Mouse (Mus musculus) spleen, postnatal 10 days (tissue): ENCODE results near the gene Stk11.

Experiments
- DNase-seq, 2 experiments: peaks; one replicate each; pipeline ENCODE4 v3.0.0; 2021 to 2022; ENCODE audit warnings: low spot score in 2 of 2

Stk11 gene

GRCm38 (mm10) chr10:80115290-80115943 lies at the start of gene Stk11:
Stk11 (plus strand) TSS chr10:80115803.
- peak; percentile 98 to 100 for DNase-seq

GRCm38 (mm10) chr10:80069251-80069650 lies 46.4 kb upstream of the Stk11 start:
- no peak for DNase-seq

DNA sequence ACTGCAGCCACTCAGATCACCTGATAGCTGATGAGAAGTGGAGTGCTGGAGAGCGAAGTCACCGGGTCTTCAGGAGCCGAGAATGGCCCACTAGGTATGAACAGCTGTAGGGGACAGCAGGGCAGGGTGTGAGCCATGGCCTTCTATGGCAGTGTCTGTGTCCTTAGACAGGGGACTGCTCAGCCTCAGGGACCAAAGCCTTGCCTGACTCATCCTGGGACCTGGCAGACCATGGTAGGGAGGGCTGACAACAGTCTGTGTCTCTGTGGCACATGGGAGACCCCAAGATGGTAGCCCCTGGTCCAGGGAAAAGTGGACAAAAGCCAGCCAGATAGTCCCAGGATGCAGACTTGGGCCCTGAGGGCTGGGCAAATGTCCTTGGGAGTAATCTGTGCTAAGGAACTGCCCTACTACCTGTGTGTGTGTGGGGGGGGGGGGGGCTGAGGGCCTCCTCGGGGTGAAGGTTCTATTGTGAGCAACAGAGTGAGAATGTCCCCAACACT lies 45.6 kb upstream of the Stk11 start:
- DNase-seq, result no peak

DNA sequence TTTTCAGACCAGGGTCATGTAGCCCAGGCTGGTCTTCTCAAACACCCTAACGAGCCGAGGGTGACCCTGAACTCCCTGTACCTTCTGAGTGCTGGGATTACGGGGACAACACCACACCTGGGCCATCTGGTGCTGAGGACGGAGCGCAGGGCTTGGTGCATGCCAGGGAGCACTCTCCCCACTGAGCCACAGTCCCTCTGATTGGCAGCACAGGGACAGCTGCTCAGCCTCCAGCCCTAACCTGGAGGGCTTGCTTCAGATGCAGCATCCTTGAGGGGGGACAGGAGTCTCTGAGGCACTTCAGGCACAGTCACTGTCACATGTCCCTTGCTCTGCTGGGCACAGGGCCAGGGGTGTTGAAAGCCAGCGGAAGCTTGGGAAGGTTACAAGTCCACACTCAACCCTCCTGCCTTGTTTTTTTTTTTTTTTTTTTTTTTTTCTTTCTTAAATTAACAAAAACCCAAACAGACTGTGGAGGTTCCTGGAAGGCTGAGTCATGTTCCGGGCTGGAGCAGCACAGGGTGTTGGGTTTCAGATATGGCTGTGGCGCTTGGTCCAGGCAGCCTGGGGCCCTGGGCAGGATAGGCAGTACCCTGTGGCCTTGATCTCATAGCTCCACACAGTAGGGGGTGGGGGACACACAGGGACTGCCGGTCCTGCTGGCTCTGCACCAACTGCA lies 44.6 kb upstream of the Stk11 start:
- peak in 1 of 2 experiments; percentile 73 for DNase-seq

DNA sequence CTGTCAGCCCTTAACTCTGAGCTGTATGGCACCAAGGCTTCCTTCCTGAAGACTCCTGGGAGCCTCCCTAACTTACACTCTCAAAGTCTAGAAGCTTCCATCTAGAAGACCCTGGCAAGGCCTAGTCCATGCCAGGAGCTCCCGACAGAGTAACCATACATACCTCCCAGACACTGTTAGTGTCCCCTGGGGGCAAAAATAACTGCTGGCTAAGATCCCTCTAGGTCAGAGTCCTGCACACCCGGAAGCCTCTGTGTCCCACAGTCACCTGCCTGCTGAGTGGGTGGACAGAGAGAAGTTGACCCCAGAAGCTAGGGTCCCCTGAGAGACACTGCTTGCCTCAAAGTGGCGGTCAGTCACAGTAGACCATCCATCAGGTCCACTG lies 44.1 kb upstream of the Stk11 start:
- DNase-seq, result no peak

DNA sequence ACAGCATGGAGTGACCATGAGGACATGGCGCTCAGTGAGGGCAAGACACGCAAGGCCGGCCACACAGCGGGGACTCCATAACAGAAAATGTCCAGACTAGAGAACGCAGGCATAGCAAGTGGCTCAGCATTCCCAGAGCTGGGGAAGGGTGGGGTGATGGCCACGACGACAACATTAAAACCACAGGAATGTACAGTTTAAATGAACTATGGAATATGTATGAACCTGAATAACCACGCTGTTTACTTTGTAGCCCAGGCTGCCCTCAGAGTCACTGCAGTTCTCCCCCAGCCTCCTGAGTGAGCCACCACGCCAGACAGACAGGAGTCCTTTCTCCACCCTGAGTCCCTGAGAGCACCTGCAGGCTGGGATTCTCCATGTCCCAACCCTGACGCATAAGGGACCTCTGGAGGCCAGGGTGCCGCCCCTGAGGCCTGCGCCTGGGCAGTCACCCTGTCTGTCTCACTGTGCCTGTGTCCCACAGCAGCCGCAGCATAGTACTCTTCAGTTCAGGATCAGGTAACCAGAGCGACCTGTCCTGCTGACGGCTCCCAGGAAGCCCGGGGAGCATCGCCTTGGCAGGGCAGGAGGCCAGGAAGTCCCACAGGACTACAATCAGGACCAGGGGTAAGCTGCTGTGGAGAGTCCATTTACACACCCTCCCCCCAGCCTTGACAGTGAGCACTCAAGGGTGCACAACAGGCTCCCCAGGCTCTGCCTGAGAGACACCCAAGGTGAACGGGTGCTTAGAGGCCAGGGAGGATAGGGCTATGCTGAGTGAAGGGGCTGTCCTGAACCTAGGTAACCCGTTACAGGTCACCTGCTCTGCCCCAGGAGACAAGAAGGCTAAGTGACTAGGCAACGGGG lies 42.7 kb upstream of the Stk11 start:
- no peak for DNase-seq

- peak; percentile 60 to 82 for DNase-seq
Measured at GRCm38 (mm10) chr10:80074813-80075601, 40.6 kb upstream of the Stk11 start.

DNA sequence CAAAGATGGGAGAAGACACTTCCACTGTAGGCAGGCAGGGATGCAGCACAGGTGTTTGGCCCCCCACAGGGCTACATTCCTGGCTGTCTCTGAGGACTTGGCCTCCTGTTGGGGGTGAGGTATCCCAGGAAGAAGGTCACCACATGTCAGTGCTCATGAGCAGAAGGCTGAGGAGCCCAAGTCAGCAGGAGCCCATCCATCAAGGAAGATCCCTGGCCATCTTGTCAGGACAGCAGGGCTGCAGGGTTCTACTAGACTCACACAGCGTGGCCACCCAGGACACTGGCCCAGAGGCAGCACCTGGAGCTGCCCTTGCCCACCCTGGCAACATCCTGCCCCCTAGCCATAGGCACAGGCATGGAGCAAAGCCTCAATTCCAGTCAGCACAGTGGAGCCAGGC lies 39.7 kb upstream of the Stk11 start:
- no peak for DNase-seq

GRCm38 (mm10) chr10:80076386-80076785 lies 39.2 kb upstream of the Stk11 start:
- no peak for DNase-seq

- no peak for DNase-seq
Measured at GRCm38 (mm10) chr10:80077312-80077711, 38.3 kb upstream of the Stk11 start.

DNA sequence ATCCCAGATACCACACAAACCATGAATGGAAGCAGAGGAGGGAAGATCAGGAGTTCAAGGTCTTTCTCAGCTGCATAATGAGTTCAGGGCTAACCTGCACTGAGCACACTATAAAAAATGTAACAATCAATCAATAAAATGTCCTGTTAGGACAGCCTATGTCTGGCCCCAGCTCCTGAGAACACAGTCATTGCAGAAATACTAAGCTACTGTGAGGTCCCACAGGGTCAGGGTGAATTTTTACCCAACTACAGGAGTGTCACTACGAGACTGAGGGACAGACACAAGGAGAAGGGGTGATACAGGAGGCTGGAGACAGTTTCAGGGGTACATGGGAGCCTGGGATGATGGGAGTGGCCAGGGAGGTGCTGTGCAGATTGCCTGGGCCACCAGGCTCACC lies 37.2 kb upstream of the Stk11 start:
- no peak for DNase-seq

DNA sequence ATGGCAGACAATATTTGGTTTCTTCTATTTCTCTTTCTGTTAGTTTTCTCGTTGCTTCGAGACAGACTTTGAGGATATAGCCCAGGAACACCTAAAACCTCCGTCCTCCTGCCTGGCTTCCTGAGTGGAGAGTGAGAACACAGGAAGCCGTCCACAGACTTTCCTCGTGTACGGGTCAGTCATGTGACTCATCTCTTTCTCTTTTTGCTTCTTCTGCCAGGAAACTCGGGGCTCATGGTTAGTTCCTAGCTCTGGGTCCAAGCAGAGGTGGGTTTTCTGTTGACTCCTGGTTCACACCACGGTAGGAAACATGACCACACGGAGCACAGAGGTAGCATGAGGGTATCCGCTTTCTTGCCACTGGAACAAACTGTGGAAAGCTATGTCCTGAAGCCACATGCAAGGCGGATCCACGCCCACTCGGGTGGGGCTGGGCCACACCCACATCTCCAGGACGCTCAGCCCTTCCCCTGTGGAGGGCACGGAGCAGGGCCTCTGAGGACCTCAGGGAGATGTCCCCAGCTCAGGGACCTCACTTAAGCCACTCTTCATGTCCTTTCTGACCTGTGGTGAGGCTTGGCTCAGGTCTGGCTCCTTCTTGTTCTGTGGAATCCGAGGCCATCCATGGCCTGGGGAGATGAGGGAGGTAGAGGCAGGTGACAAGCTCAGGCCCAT lies 35.1 kb upstream of the Stk11 start:
- DNase-seq, result peak; percentile 67 to 83

GRCm38 (mm10) chr10:80081075-80081474 lies 34.5 kb upstream of the Stk11 start:
- DNase-seq, result peak in 1 of 2 experiments; percentile 88

DNA sequence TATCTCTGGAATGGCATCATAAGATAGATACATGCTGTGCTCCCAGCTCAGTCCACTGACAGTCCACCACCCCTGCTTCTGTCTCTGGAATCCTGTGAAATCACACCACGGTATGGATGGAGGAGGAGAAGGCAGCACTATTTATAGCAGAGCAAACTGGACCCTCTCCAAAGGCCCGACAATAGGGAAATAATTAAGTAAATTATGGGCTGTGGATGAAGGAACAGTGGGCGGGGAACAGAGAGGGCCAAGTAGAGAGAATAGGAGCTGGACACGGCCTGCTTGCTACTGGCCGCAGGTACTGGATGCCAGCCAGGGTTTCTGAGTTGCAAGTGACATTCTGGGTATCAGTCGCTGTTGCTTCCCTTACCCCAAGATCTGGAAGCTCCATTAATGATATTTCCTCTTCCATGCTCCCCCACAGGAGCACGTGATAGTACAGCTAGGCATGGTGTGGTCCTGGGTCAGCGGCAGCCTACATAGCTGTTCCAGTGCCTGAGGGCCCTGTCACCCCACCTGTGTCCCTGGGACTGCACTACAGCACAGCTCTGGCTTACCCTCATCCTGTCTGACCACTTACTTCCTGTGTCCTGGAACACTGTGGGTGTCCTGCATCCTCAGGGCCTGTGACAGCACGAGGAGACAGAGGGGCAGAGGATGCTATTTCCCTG lies 30.7 kb upstream of the Stk11 start:
- DNase-seq, result no peak

GRCm38 (mm10) chr10:80086847-80087246 lies 28.8 kb upstream of the Stk11 start:
- DNase-seq, result no peak

DNA sequence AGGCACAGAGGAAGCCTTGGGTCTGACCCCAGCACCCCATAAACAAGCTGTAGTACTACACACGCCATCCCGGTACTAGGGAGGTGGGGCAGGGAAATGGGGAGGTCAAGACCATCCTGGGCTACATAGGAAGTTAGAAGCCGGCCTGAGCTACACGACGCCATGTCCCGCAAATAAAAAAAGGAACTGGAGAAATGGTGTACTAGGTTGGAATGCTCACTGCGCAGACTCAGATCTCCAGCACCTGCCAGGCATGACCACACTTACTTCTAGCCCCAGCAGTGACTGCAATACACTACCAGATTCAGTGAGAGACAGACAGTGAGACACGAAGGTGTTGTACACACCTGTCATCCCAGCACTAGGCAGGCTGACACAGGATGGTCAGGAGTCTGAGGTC lies 28.1 kb upstream of the Stk11 start:
- DNase-seq, result no peak

DNA sequence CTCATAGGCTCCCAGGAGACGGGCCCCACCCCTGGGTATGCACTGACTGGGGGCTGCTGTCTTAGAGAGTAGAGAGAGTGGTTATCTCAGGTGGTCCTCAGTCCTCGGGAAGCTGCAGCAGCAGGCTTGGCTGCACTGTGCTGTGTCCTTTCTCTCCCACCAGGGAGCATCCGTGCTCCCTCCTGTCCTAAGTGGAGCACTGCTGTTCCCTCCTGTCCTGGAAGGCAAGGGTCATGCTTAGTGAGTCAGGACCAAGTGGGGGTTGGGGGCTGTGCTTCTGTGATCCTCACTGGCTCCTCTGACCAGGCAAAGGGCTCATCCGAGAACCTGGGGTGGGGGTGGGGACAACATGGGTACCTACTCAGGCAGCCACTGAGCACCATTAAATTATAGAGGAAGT lies 26.5 kb upstream of the Stk11 start:
- no peak for DNase-seq

- no peak for DNase-seq
Measured at GRCm38 (mm10) chr10:80091527-80091926, 24.1 kb upstream of the Stk11 start.

- no peak for DNase-seq
Measured at GRCm38 (mm10) chr10:80092690-80093089, 22.9 kb upstream of the Stk11 start.

GRCm38 (mm10) chr10:80094085-80094484 lies 21.5 kb upstream of the Stk11 start:
- DNase-seq, result no peak
